Mouse (Mus musculus) stomach, embryonic 14.5 days (tissue): Measurements from ENCODE around the gene Cox19. TPM values are rescaled to one million over a fixed set of nuclear protein-coding genes. Genes with fewer than 3 reads are reported as not detected.

ENCODE experiments used
- ATAC-seq: fragments of 200-750 bp; cut with Nextera tagmentation; 2 replicates; pipeline ENCODE4 v1.8.0; 2017; ENCODE audit warnings: low read depth, moderate TSS enrichment; ENCODE audit not compliant: insufficient number of reproducible peaks, insufficient read depth, low FRiP score
- H3K27ac ChIP-seq: fragments of 300-500 bp; sonication (generic); 2 replicates; pipeline ENCODE4 v1.5.1; 2014; ENCODE audit warnings: mild to moderate bottlenecking, low read length, moderate library complexity, mixed read lengths
- H3K27me3 ChIP-seq: fragments of 300-500 bp; sonication (generic); 2 replicates; pipeline ENCODE4 v1.6.1; 2014; ENCODE audit warnings: low read length, control low read depth, mixed read lengths; ENCODE audit not compliant: control insufficient read depth, insufficient read depth
- H3K36me3 ChIP-seq: fragments of 300-500 bp; sonication (generic); 2 replicates; pipeline ENCODE4 v1.6.1; 2014; ENCODE audit warnings: mild to moderate bottlenecking, control low read depth, low read length, moderate library complexity, mixed read lengths; ENCODE audit not compliant: control insufficient read depth, insufficient read depth
- H3K4me1 ChIP-seq: fragments of 300-500 bp; sonication (generic); 2 replicates; pipeline ENCODE4 v1.6.1; 2014; ENCODE audit warnings: low read length, control low read depth, mixed read lengths; ENCODE audit not compliant: control insufficient read depth, insufficient read depth
- H3K4me2 ChIP-seq: fragments of 300-500 bp; sonication (generic); replicated peaks from 2 replicates; pipeline ENCODE4 v1.6.1; 2014; ENCODE audit warnings: low read depth, low read length, control low read depth
- H3K4me3 ChIP-seq: fragments of 300-500 bp; sonication (generic); 2 replicates; pipeline ENCODE4 v1.5.1; 2014; ENCODE audit warnings: low read depth, low read length, control low read depth
- H3K9ac ChIP-seq: fragments of 300-500 bp; sonication (generic); replicated peaks from 2 replicates; pipeline ENCODE4 v1.6.1; 2014; ENCODE audit warnings: low read depth, mild to moderate bottlenecking, control low read depth, low read length, moderate library complexity, mixed read lengths
- H3K9me3 ChIP-seq: fragments of 300-500 bp; sonication (generic); 2 replicates; pipeline ENCODE4 v1.6.1; 2016; ENCODE audit warnings: low read depth, low read length, control low read depth; ENCODE audit not compliant: control insufficient read depth
- WGBS: fragments of 180-500 bp; shearing (Covaris S2); extraction: QIAGEN DNeasy Blood & Tissue Kit; methylation state at CpG from one replicate; pipeline ENCODE4 v1.1.7; 2014; 5-methylcytosine and 5-hydroxymethylcytosine counted together
- polyA plus RNA-seq: library from polyadenylated mRNA; unstranded; fragments of >200 nt; fragmentation: Nextera tagmentation; extraction: Ambion mirVana; gene quantifications from 2 replicates; pipeline ENCODE4 v1.2.1, GENCODE M21; 2014

Gene Cox19
- 105 and 120 TPM in 2 replicates for polyA plus RNA-seq

DNA sequence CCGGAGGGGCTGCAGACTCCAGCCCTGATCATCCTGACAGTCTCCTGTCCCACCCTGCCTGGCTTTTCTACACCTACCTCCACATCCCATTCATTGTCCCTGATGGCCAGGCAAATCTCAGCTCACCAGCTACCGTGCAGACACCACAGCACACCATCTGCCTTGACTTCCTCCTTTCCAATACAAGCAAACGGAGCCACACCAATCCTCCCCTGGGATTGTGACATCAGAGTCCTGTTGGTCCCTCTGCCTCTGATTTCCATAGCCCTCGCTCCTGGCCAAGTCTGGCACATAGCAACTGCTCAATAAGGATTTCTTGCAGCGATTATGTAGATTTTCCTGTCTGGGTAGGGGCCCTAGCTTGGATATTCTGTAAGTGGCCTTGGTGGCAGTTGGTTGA, at the start of gene Cox19:
Gene Cox19 (minus strand): TSS at position 285 of the 400 bp plus-strand sequence.
- no peak within 1 kb of the TSS for H3K9ac ChIP-seq
- H3K4me3 ChIP-seq = no peak within 1 kb of the TSS
- WGBS = 52% methylated on average over 5 of the region's 5 CpGs
- no peak within 1 kb of the TSS; the same call in 1 of the 2 replicates for H3K4me2 ChIP-seq
- H3K4me1 ChIP-seq = peaks cover 17% of the 10 kb centered on the region
- H3K27ac ChIP-seq = peak within 1 kb of the TSS; percentile 50
- no peaks in the 10 kb centered on the region for H3K36me3 ChIP-seq
- no peaks in the 10 kb centered on the region for H3K27me3 ChIP-seq
- no peak for ATAC-seq
- no peaks in the 10 kb centered on the region for H3K9me3 ChIP-seq

DNA sequence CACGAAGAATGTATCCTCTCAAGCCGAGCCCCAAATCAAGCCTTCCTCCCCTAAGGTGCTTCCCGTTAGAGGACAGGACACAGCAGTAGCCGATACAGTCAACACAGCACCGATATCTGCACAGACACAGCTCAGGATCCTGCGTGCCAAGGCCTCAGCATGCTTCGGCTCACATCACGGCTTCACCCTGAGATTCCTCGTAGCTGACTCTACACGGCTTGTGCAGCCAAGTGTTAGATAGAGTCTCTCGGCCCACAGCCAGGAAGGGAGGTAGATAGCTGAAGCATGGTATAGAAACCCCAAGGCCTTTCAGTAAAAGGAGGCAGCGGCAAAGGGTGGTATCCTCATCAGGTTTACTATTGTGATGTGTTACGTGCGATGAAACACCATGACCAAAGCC, 48.8 kb upstream of the Cox19 start:
- H3K4me1 ChIP-seq = 0 out of 2 replicates have a peak, but pooled peaks cover under 1% of the 10 kb centered on the region
- H3K4me3 ChIP-seq = no peak overlapping the region
- WGBS = 89% methylated on average over 14 of the region's 14 CpGs
- H3K9me3 ChIP-seq = no peaks in the 10 kb centered on the region
- no peak for ATAC-seq
- no peak overlapping the region for H3K4me2 ChIP-seq
- H3K27ac ChIP-seq = no peak overlapping the region
- no peaks in the 10 kb centered on the region for H3K36me3 ChIP-seq
- H3K9ac ChIP-seq = no peak overlapping the region
- no peaks in the 10 kb centered on the region for H3K27me3 ChIP-seq

DNA sequence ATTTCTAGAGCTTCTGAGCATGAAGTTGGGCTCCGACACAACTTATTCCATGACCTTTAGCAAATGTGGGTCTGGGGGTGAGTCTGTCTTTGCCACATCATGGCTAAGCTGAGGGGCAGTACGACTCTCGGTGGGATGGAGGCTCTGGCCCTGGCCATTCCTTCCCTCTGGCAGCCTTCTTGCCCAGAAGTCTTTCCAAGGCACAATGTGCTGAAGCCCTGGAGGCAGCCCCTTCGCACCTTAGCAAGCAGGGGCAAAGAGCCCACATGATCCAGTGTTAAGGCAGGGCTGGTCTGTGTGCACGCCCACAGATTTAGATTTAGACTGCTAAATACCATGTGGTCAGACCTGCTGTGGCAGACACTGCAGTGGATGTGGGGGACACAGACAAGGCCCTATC, 47.6 kb upstream of the Cox19 start:
- Histone ChIP-seq H3K4me1 (no peaks in the 10 kb centered on the region), H3K36me3 (no peaks in the 10 kb centered on the region), H3K27me3 (no peaks in the 10 kb centered on the region), H3K9me3 (no peaks in the 10 kb centered on the region), H3K27ac (no peak overlapping the region), H3K4me2 (no peak overlapping the region), H3K9ac (no peak overlapping the region), H3K4me3 (no peak overlapping the region)
- WGBS = 79% methylated on average over 5 of the region's 5 CpGs
- no peak for ATAC-seq

DNA sequence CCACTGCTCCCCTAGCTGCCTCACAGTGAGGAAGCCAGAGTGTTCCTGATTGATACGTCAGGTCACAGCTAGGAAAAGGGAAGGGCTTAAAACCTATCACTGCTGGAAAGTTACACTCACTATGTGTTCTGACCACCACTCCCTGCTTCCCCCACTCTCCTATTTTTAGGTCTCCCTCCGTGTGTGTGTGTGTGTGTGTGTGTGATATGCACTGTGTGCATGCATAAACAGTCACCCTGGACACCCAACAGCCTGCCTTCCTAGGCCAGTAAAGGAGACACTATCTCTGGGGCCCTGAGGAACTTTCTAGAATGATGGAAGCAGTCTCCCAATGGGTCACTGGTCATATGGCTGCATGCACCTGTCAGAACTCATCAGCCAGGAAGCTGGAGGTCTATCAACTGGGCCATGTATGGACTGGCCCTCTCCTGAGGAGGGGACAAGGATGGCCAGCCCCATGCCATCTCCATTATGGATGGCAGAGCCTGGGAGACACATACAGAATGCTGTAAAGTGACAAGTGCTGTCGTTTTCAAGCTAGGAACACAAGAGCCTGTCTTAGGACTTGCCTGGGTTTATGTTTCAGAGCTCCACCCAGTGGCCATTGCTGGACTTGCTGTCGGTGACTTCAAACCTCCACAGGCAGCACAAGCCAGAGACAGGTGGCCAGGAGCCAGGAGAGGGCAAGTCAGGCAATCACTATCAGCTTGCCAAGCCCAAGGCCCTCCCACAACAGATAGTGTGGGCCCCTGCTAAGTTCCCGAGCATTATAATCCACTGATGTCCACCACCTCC, 46.9 kb upstream of the Cox19 start:
- H3K9me3 ChIP-seq = no peaks in the 10 kb centered on the region
- no peak overlapping the region for H3K27ac ChIP-seq
- H3K4me2 ChIP-seq = no peak overlapping the region
- H3K36me3 ChIP-seq = no peaks in the 10 kb centered on the region
- no peaks in the 10 kb centered on the region for H3K27me3 ChIP-seq
- H3K9ac ChIP-seq = no peak overlapping the region
- H3K4me3 ChIP-seq = no peak overlapping the region
- no peaks in the 10 kb centered on the region for H3K4me1 ChIP-seq
- peak; percentile 79 for ATAC-seq
- 41% methylated on average over 5 of the region's 5 CpGs for WGBS

DNA sequence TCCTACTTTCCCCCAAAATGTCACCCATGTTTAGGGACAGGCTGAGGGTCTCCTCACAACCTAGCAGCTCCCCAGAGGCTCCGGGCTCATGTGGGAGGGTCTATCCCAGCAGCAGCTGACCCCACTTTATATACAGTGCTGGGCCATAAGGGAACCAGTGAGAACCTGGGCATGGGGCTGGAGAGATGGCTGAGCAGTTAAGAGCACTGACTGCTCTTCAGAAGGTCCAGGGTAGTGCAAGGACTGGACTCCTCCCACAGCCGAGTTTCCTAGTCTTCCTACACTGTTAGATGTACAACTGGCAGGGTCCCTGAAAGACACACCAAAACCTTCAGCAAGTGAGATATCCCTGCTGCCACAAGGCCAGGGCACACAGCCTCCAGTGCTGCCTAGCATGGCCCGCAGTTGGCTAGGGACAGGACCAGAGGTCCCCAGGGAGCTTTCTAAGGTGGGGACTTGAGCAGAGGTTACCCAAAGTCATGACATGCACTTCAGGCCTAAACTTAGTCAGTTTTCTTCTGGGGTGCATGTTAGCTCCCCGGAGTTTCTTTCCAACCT, 46.2 kb upstream of the Cox19 start:
- Histone ChIP-seq H3K9ac (no peak overlapping the region), H3K36me3 (no peaks in the 10 kb centered on the region), H3K4me1 (no peaks in the 10 kb centered on the region), H3K27me3 (no peaks in the 10 kb centered on the region), H3K9me3 (no peaks in the 10 kb centered on the region), H3K27ac (no peak overlapping the region), H3K4me3 (no peak overlapping the region), H3K4me2 (no peak overlapping the region)
- WGBS = 88% methylated on average over 4 of the region's 4 CpGs
- ATAC-seq = no peak

DNA sequence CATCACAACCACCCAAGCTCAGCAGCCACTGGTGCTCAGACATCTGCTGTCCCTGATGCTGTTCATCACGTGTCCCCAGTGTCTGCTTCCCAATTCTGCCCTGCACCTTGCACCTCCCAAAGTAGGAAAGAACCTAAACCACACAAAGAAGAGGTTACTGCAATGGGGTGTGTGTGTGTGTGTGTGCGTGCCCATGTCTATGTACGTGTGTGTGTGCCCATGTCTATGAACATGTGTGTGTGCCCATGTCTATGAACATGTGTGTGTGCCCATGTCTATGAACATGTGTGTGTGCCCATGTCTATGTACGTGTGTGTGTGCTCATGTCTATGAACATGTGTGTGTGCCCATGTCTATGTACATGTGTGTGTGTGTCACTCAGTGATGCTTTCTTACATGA, 44.3 kb upstream of the Cox19 start:
- Histone ChIP-seq H3K27ac (no peak overlapping the region), H3K9me3 (no peaks in the 10 kb centered on the region), H3K9ac (no peak overlapping the region), H3K27me3 (no peaks in the 10 kb centered on the region), H3K4me2 (no peak overlapping the region), H3K4me3 (no peak overlapping the region), H3K4me1 (no peaks in the 10 kb centered on the region), H3K36me3 (no peaks in the 10 kb centered on the region)
- WGBS = 92% methylated on average over 4 of the region's 4 CpGs
- ATAC-seq = no peak

DNA sequence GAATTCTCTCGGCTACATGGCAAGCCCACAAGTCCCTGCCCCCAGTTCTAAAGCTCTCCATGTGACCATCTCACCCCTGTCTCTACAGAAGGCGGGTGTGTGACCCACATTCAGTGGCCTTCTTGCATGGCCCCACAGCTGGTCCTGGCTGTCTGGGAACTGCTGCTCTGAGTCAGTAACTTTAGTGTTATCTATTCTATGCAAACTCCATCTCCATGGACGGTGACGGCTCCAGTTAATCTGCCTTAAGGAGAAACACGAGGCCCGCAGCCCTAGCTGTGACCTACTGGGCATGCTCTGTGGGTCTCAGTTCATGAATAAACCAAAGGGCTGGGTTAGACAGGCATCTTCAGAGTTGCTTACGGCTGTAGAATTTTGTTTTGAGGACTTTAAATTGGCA, 43.2 kb upstream of the Cox19 start:
- Histone ChIP-seq H3K4me1 (peaks cover 8% of the 10 kb centered on the region), H3K9ac (no peak overlapping the region), H3K4me3 (no peak overlapping the region), H3K4me2 (no peak overlapping the region), H3K9me3 (no peaks in the 10 kb centered on the region), H3K27ac (no peak overlapping the region), H3K27me3 (no peaks in the 10 kb centered on the region), H3K36me3 (no peaks in the 10 kb centered on the region)
- WGBS = 62% methylated on average over 7 of the region's 7 CpGs
- ATAC-seq = no peak

DNA sequence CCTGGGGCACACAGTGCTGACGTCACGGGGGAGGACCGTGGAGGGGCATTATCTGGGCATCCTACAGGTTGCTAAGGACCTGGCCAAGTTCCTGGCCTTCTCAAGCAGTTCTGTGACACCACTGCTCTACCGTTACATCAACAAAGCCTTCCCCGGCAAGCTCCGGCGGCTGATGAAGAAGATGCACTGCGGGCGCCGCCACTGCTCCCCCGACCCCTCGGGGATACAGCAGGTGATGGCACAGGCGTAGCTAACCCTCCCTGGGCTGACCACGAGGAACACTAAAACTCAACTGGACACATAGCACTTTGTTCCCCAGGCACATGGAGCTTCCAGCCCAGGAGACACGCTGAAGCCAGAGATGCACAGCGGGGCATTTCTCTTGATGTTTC, 42.0 kb upstream of the Cox19 start:
- Histone ChIP-seq H3K4me1 (peaks cover 18% of the 10 kb centered on the region), H3K36me3 (no peaks in the 10 kb centered on the region)
- WGBS = 90% methylated on average over 16 of the region's 16 CpGs

More for the DNA sequence above, 42.0 kb upstream of the Cox19 start:
- Histone ChIP-seq H3K27me3 (no peaks in the 10 kb centered on the region), H3K9ac (no peak overlapping the region), H3K9me3 (no peaks in the 10 kb centered on the region), H3K27ac (no peak overlapping the region), H3K4me2 (no peak overlapping the region), H3K4me3 (no peak overlapping the region)
- no peak for ATAC-seq
